Mouse (Mus musculus): ENCODE data around the gene Proser1. TPM values are rescaled to one million over a fixed set of nuclear protein-coding genes. Genes with fewer than 3 reads are reported as not detected.

Proser1 gene
- total RNA-seq, 2 experiments from 2014 or later = 30.2 to 30.3 TPM

DNA sequence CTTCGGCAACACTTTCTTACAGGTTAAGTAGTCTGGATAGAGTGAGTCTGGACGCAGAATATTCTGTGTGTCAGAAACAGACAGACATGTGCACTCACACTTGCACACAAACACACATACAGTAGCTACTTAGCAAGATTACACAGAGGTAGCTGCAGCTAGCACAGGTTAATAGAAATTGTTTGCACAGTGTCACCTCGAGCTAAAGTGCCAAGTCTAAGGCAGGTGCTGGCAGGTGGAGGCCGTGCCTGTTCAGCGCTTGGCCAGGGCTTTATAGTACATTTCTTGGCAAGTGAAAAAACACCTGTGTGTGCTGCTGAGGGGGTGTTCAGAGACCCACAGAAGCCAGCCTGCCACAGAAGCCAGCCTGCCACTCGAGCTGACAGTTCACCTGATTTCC, 66.8 kb downstream of the Proser1 start:
- no peak for DNase-seq
- intact Hi-C loops (cut with DNase I) = no loop called here

Other genes with a start within 250 kb of the Proser1 start
- gene Nhlrc3, start 334 bp upstream of the Proser1 start, total RNA-seq (2021) = 10 to 100 TPM; 14.0 to 14.5 TPM
- not detected for gene Stoml3, start 25.0 kb downstream of the Proser1 start, total RNA-seq (2021)
- 10 to 100 TPM in 1 of 2 experiments, 1 to 10 TPM in 1; 8.3 to 14.7 TPM for gene Frem2, start 193.7 kb downstream of the Proser1 start, total RNA-seq (2021)